Mouse (Mus musculus): ENCODE results near the gene Nt5dc3. TPM values are rescaled to one million over a fixed set of nuclear protein-coding genes. Genes with fewer than 3 reads are reported as not detected.

The Nt5dc3 gene
- polyA plus RNA-seq, 1 experiment from 2014 or later, result 0.67 TPM

- no peak for DNase-seq (ENCODE audit: low spot score)
- WGBS, result 84% methylated on average over 7 of the region's 7 CpGs
- H3K36me3 ChIP-seq, result no peaks in the 10 kb centered on the region
- no peaks in the 10 kb centered on the region for H3K4me1 ChIP-seq
- no peak overlapping the region for H3K27ac ChIP-seq (replicated peaks)
- no peaks in the 10 kb centered on the region for H3K27me3 ChIP-seq (ENCODE audit: low read depth, poor library complexity, severe bottlenecking)
- no peak overlapping the region for H3K4me3 ChIP-seq
- H3K9me3 ChIP-seq (replicated peaks), result no peaks in the 10 kb centered on the region
Observed at GRCm38 (mm10) chr10:86872121-86872520, 93.3 kb downstream of the Nt5dc3 start.

- H3K4me3 ChIP-seq, result no peak overlapping the region
- no peaks in the 10 kb centered on the region for H3K4me1 ChIP-seq
- no peak overlapping the region for H3K27ac ChIP-seq (replicated peaks)
- no peaks in the 10 kb centered on the region for H3K27me3 ChIP-seq (ENCODE audit: low read depth, poor library complexity, severe bottlenecking)
- no peaks in the 10 kb centered on the region for H3K9me3 ChIP-seq (replicated peaks)
- WGBS, result 80% methylated on average over 5 of the region's 5 CpGs
- DNase-seq (ENCODE audit: low spot score), result no peak
- no peaks in the 10 kb centered on the region for H3K36me3 ChIP-seq
Observed at GRCm38 (mm10) chr10:86872591-86872990, 93.8 kb downstream of the Nt5dc3 start.

- Histone ChIP-seq H3K9me3 (replicated peaks) (no peaks in the 10 kb centered on the region), H3K4me1 (no peaks in the 10 kb centered on the region), H3K36me3 (no peaks in the 10 kb centered on the region), H3K27ac (replicated peaks) (no peak overlapping the region), H3K27me3 (ENCODE audit: low read depth, poor library complexity, severe bottlenecking) (no peaks in the 10 kb centered on the region), H3K4me3 (no peak overlapping the region)
- DNase-seq (ENCODE audit: low spot score), result no peak
- 90% methylated on average over 7 of the region's 7 CpGs for WGBS
Observed at GRCm38 (mm10) chr10:86878721-86879120, 99.9 kb downstream of the Nt5dc3 start.

GRCm38 (mm10) chr10:86880071-86880806 is 101.4 kb downstream of the Nt5dc3 start:
- Histone ChIP-seq H3K27ac (replicated peaks) (no peak overlapping the region), H3K27me3 (ENCODE audit: low read depth, poor library complexity, severe bottlenecking) (no peaks in the 10 kb centered on the region), H3K4me1 (no peaks in the 10 kb centered on the region), H3K9me3 (replicated peaks) (no peaks in the 10 kb centered on the region), H3K4me3 (no peak overlapping the region), H3K36me3 (no peaks in the 10 kb centered on the region)
- WGBS, result 62% methylated on average over 5 of the region's 5 CpGs
- no peak for DNase-seq (ENCODE audit: low spot score)

GRCm38 (mm10) chr10:86881448-86881847 is 102.6 kb downstream of the Nt5dc3 start:
- H3K4me3 ChIP-seq, result no peak overlapping the region
- H3K4me1 ChIP-seq, result no peaks in the 10 kb centered on the region
- H3K27ac ChIP-seq (replicated peaks), result no peak overlapping the region
- DNase-seq (ENCODE audit: low spot score), result no peak
- H3K27me3 ChIP-seq (ENCODE audit: low read depth, poor library complexity, severe bottlenecking), result no peaks in the 10 kb centered on the region
- no peaks in the 10 kb centered on the region for H3K36me3 ChIP-seq
- no peaks in the 10 kb centered on the region for H3K9me3 ChIP-seq (replicated peaks)

GRCm38 (mm10) chr10:86886434-86886833 is 107.6 kb downstream of the Nt5dc3 start:
- Histone ChIP-seq H3K36me3 (no peaks in the 10 kb centered on the region), H3K27me3 (ENCODE audit: low read depth, poor library complexity, severe bottlenecking) (no peaks in the 10 kb centered on the region), H3K27ac (replicated peaks) (no peak overlapping the region), H3K4me1 (0 out of 2 replicates have a peak, but pooled peaks cover 4% of the 10 kb centered on the region), H3K4me3 (no peak overlapping the region), H3K9me3 (replicated peaks) (no peaks in the 10 kb centered on the region)
- DNase-seq (ENCODE audit: low spot score), result no peak
- 93% methylated on average over 1 of the region's 1 CpGs for WGBS

Other genes with a start within 250 kb of the Nt5dc3 start
- gene Hsp90b1, start 73.5 kb upstream of the Nt5dc3 start, polyA plus RNA-seq (2016; fragmentation: Nextera tagmentation; extraction: Ambion mirVana), result 515 and 591 TPM in 2 replicates
- 3.3 and 4.0 TPM in 2 replicates for gene Ttc41, start 73.2 kb upstream of the Nt5dc3 start, polyA plus RNA-seq (2016; fragmentation: Nextera tagmentation; extraction: Ambion mirVana)
- gene Gm49358, start 15.0 kb upstream of the Nt5dc3 start, polyA plus RNA-seq (2016; fragmentation: Nextera tagmentation; extraction: Ambion mirVana), result not detected in 2 replicates
- 0.14 and 0.19 TPM in 2 replicates for gene Stab2, start 229.0 kb downstream of the Nt5dc3 start, polyA plus RNA-seq (2016; fragmentation: Nextera tagmentation; extraction: Ambion mirVana)

All from midbrain, embryonic 10.5 days (tissue).